Mouse (Mus musculus) inflammation-experienced regulatory T-cells, adult 6 months (primary cell): ENCODE measurements around the gene Etv6. TPM values are rescaled to one million over a fixed set of nuclear protein-coding genes. Genes with fewer than 3 reads are reported as not detected.
A peak's percentile ranks its signal among the peaks of the same experiment; 100 is the strongest.

ENCODE experiments used
- ATAC-seq: one replicate; pipeline ENCODE4 v1.8.0; 2017
- polyA plus RNA-seq, 3 experiments: library from polyadenylated mRNA; unstranded; fragments of 100-300 nt; shearing (Covaris generic); gene quantifications; one replicate each; pipeline ENCODE4 v1.2.1; 2017

Gene Etv6
- polyA plus RNA-seq, 3 experiments from 2014 or later, result 10.0 to 16.8 (median 11.9) TPM

DNA sequence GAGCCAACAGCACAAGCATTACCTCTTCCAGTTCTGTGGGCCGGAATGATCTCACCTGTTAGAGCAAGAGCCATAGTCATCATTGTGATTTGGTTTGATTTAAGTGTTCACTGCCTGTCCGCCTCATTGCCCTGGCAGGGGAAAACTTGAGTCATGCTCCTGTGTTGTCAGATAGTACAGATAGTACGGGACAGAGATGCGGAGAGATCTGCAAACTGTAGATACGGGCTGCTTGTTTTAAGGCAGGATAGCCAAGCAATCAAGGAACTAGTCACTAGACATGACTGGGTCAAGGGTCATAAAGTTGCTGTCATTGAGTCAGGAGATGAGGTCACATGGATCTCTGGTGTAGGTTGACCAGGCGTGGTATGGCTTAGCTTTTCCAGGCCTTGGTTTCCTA is 182.2 kb downstream of the Etv6 start:
- ATAC-seq, result no peak

DNA sequence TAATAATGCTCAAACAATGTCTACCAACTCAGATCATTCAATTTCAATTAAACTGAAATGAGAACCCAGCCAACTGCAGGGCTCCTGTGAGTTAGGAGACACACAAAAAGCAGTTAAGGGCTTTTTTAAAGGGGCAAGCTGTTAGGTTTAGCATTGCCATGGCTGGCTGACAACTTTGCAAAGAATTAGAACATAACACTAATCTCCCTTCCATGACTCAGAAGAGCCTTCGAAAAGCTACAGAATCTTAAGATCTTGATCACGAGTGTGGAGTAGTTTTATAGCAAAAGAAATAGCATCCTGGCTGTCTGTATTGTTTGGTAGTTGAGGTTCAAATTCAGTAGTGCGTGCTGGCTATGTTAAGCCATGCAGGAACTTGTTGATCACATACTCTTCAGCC is 182.9 kb downstream of the Etv6 start:
- ATAC-seq, result no peak

DNA sequence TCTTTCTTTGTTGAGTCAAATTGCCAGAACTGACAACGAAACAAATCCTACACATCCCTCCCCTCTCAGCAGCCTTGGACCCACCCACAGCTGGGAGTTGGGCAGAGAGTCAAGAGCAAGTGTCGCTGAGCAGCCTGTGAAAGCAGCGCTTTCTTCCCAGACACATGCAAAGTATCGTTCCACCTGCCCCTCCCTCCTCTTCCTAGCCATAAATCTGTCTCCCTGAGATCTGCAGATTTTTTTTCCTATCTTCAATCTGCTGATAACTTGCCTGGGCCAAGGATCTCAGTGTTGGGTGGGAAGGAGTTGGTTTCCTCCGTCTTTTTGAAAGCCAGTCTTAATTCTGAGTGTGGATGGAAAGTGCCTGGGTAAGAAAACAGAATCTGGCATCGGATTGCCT is 183.9 kb downstream of the Etv6 start:
- ATAC-seq, result no peak

DNA sequence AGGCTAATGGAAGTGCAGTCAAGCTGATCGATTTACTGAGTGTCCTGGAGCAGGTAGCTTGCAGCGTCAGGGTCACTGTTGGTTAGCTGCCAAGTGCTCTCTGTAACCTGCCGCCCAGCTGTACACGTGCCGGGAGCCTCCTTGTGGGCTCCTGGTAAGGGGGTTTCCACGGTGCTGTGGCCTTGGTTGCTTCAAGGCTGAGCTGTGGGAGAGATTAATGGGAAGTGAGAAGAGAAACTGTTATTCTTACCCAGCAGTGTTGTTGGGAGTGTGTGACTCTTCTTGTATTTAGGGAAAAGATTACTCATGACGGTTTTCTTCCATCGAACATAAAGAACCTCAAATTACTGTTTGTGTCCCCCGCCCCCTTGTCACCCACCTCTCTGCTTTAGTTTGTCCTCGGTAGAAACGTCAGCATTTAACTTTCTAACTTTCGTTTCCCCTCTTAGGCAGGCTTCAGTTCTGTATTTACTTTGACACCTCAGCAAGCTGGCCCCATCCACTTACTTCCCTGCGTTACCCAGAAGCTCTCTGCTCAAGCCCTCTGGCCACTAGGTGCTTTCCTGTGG is 184.8 kb downstream of the Etv6 start:
- ATAC-seq, result peak; percentile 64

GRCm38 (mm10) chr6:134222248-134222929 is 186.9 kb downstream of the Etv6 start:
- ATAC-seq, result no peak

- ATAC-seq, result peak; percentile 76
Measured at GRCm38 (mm10) chr6:134225564-134225963, 190.1 kb downstream of the Etv6 start.

DNA sequence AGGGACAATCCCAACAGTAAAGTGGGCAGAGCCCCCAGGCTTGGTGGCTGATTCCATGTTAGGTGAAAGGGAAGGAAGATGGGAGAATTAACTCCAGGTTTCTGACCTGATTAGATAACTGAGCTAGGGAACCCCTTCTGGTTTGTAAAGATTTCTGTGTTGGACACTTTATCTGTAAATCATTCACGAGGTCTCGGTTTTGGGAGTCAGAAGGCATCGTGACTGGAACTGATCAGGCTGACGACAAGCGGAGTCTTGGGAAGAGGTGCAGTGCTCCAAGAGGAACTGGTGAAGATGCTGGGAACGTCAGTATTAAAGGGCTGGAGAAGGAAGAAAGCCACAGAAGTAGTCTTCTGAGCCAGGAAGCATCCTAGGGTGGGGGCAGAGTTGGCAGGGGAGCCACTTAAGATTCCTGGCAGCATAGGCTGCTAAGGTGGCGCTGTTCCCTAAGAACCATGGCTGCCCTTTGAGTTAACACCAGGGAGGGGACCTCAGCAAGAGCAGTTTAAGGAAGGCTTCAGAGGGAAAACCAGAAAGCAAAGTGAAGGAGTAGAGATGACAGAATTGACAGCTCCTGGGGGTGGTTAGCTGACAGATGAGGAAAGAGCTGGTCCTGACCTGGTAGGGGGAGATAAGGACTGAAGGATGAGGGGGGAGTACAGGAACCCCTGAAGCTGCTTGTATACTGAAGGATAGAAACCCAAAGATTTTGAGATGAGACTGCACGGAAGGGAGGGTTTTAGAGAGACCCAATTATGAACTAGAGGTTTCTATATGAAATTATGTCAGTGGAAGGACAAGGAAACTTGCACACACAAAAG is 191.1 kb downstream of the Etv6 start:
- no peak for ATAC-seq

GRCm38 (mm10) chr6:134236311-134236710 is 200.8 kb downstream of the Etv6 start:
- no peak for ATAC-seq

- ATAC-seq, result no peak
Measured at GRCm38 (mm10) chr6:134238455-134238854, 203.0 kb downstream of the Etv6 start.

GRCm38 (mm10) chr6:134240988-134241387 is 205.5 kb downstream of the Etv6 start:
- no peak for ATAC-seq

DNA sequence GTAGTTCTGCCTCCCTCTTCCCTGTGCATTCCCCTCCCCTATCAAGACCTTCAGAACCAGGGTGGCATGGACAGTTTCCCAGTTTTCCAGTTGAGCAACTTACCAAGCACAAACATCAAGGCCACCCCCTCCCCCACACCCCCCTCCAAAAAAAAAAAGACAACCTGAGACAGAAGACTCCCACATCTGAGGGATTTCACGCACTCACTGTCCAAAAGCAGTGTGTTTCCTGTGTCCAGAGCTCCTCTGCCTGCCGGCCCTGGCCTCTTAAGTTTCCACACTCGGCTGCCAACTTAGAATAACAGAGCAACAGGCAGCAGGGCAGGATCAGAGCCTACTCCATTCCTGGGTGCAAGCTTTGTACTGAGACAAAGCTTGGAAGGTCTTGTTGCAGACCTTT is 207.6 kb downstream of the Etv6 start:
- ATAC-seq, result no peak

DNA sequence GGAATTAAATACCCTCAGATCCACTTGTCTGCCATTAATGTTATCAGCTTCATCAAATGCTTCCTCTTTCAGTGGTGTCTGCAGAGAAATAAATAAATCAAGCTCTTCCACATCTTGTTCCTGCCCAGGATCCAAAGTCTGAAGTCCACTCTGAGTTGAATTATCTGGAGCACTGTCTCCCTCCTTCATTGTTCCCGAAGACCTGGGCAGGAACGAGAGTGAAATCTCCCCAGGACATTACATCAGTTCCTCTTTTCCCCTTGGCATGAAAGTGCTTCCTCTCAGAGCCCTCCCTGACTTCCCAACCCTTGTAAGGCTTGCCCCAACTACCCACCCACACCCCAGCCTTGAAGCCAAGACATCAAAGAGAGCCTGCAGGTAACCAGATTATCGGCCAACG is 208.0 kb downstream of the Etv6 start:
- ATAC-seq, result no peak

DNA sequence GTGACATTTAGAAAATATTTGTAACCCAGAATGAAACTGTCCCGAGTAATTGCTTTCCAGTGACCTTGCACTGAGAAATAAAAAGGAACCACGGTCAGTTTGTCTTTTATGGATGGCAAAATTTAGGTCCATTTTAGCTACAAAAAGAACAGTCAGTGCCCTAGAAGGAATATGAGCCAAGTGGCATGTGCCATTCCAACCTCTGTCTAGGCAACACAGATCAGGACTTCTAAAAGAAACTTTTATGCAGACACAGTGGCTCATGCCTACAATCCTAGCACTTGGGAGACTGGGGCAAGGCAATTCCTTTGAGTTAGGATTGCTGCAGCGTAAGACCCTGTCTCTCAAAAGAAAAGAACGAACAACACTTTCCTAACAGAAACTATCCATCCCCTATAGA is 208.6 kb downstream of the Etv6 start:
- ATAC-seq, result no peak

- ATAC-seq, result no peak
Measured at GRCm38 (mm10) chr6:134246109-134246508, 210.6 kb downstream of the Etv6 start.

GRCm38 (mm10) chr6:134247324-134247723 is 211.8 kb downstream of the Etv6 start:
- ATAC-seq, result no peak

- no peak for ATAC-seq
Measured at GRCm38 (mm10) chr6:134248720-134249119, 213.2 kb downstream of the Etv6 start.

DNA sequence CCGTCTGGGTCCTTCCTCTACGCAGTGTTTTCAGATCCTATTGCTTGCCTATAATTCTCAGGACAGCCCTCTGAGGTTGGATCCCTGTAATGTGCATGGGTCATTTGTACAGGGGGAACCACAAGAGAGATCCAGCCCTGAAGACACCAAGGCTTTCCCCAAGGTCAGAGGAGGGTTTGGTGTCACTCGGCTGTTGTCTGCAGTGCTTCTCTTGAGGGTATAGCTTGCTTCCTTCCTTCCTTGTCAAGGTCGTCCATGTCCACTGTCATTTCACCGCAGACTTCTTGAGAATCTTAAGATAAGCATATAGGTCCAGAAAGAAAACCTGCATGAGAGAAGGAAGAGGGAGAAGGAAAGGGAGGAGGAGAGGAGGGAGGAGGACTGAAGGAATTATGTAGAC is 215.3 kb downstream of the Etv6 start:
- ATAC-seq, result no peak

- no peak for ATAC-seq
Measured at GRCm38 (mm10) chr6:134251364-134251763, 215.9 kb downstream of the Etv6 start.

- peak; percentile 60 for ATAC-seq
Measured at GRCm38 (mm10) chr6:134252081-134252755, 216.7 kb downstream of the Etv6 start.

DNA sequence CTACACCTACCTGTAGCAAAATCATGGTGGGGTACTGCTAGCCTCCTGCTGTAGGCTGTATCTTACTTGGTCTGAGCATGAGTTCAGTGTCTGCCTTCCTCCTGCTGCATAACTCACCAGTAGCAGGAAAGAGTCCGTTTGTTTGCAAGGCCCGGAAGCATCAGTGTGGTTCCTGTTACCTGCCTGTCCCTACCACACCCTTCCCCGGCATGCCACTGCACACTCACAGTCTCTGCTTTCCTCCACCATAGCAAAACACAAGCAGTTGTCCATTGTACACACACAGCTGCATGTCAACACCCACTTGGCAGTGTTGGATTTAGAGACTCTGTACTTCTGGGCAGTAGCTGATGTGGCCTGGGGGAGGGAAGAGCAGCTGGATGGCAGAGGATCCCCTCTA is 220.9 kb downstream of the Etv6 start:
- no peak for ATAC-seq

DNA sequence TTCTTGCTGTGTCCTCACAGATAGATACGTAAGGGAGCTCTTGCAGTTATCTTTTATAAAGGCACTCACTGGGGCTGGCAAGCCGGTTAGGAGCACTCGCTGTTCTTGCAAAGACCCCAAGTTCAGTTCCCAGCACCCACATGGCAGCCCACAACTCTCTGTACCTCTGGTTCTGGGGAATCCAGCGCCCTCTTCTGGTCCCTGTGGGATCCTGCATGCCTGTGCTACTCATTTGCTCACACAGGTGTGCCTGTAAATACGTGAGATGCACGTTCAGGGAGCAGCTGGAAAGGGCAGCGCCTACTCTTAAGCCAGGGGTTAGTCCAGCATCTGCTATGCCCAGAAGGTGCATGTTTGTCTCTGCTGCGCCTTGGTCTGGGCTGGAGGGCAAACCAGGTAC is 224.4 kb downstream of the Etv6 start:
- no peak for ATAC-seq

DNA sequence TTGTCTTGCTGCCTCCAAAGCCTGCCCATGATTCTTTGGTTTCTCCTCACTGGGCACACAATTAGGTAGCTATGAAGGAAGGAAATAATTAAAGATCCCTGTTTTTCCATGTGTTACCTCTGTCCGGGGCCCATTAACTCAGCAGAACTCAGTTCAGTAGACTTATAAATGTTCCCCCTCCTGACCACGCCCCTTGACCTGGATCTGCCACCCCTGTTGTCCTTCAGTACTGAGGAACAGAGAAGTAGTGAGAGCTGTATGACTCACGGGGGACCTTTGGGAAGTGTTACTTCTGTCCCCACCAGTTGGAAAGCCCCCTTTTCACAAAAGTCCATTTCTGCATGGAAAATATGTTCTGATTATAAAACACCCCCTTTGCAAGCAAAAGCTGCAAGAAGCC is 226.4 kb downstream of the Etv6 start:
- no peak for ATAC-seq

DNA sequence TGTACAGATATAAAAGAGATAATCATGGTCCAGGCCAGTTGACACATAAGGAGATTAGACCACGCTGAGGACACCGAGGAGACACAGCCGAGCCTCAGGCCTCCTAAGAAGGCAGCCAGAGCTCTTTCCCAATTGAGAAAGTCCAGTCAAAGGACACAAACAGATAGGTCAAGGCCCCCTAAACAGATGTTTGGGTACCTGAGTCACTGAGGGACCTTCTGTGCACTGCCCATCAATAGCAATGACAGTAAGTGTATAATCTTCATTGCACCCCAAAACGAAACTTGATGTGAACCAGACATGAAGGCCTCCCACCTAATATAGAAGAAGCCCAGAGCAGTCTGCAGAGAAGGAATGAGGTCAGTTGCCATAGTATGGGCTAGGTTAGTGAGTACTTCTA is 226.9 kb downstream of the Etv6 start:
- ATAC-seq, result no peak
